Mouse (Mus musculus): ENCODE results near the gene Myh7.

DNA sequence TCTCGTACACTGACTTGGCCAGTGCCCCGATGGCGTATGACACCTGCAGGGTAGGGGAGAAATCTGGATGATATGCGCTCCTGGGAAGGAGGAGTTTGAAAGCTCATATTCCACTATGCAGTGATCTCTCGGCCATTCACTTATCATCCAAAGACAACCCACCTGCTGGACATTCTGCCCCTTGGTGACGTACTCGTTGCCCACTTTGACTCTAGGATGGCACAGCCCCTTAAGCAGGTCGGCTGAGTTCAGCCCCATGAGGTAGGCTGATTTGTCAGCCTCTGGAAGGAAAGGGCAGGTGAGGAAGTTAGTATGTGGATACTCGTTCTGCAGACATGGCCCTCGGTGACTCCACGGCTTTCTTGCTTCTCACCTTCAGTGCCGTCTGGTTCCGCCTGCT lies 5.5 kb downstream of the Myh7 start:
- TF ChIP-seq CTCF (IDR thresholded peaks at IDR 0.05; ENCODE audit: insufficient read depth, low read length), result no peak
- TF ChIP-seq POLR2A (IDR thresholded peaks at IDR 0.05; ENCODE audit: borderline replicate concordance, extremely low read depth, low read depth, low read length), result no peak
